Mouse (Mus musculus) cerebellum, postnatal 25 days (tissue): Measurements from ENCODE around the gene Tmem9.

ENCODE experiments used
- DNase-seq, 2 experiments: peaks; one replicate each; pipeline ENCODE4 v3.0.0; 2021; ENCODE audit warnings: mixed read lengths in 2 of 2

Tmem9 gene

GRCm38 (mm10) chr1:136007211-136008158 is at the start of gene Tmem9:
Gene Tmem9, plus strand, starts transcription at chr1:136008150.
- DNase-seq: peak; percentile 46 to 61

- no peak for DNase-seq
Measured at GRCm38 (mm10) chr1:135958483-135958882, 49.5 kb upstream of the Tmem9 start.

- no peak for DNase-seq
Measured at GRCm38 (mm10) chr1:135963177-135963576, 44.8 kb upstream of the Tmem9 start.

- DNase-seq: no peak
Measured at GRCm38 (mm10) chr1:135964561-135964960, 43.4 kb upstream of the Tmem9 start.

GRCm38 (mm10) chr1:135967739-135968138 is 40.2 kb upstream of the Tmem9 start:
- no peak for DNase-seq

- peak; percentile 82 to 85 for DNase-seq
Measured at GRCm38 (mm10) chr1:135970486-135970885, 37.5 kb upstream of the Tmem9 start.

- DNase-seq: no peak
Measured at GRCm38 (mm10) chr1:135972576-135972975, 35.4 kb upstream of the Tmem9 start.

GRCm38 (mm10) chr1:135984105-135984504 is 23.8 kb upstream of the Tmem9 start:
- DNase-seq: no peak

- DNase-seq: no peak
Measured at GRCm38 (mm10) chr1:135989876-135990275, 18.1 kb upstream of the Tmem9 start.

GRCm38 (mm10) chr1:135993470-135993869 is 14.5 kb upstream of the Tmem9 start:
- DNase-seq: no peak

- no peak for DNase-seq
Measured at GRCm38 (mm10) chr1:135997537-135997936, 10.4 kb upstream of the Tmem9 start.

- DNase-seq: no peak
Measured at GRCm38 (mm10) chr1:135999720-136000287, 8.1 kb upstream of the Tmem9 start.

- DNase-seq: no peak
Measured at GRCm38 (mm10) chr1:136001438-136001837, 6.5 kb upstream of the Tmem9 start.

GRCm38 (mm10) chr1:136006292-136006748 is 1.6 kb upstream of the Tmem9 start, which contains the start of gene Igfn1:
Gene Igfn1, minus strand, starts transcription at chr1:136006342.
- no peak for DNase-seq

- DNase-seq: no peak
Measured at GRCm38 (mm10) chr1:136008159-136008533, 196 bp downstream of the Tmem9 start.

GRCm38 (mm10) chr1:136010247-136010646 is 2.3 kb downstream of the Tmem9 start:
- DNase-seq: no peak

- no peak for DNase-seq
Measured at GRCm38 (mm10) chr1:136013513-136013912, 5.6 kb downstream of the Tmem9 start.

- no peak for DNase-seq
Measured at GRCm38 (mm10) chr1:136014796-136015502, 7.0 kb downstream of the Tmem9 start.

- peak in 1 of 2 experiments; percentile 17 for DNase-seq
Measured at GRCm38 (mm10) chr1:136017307-136017706, 9.4 kb downstream of the Tmem9 start.

GRCm38 (mm10) chr1:136017907-136018313 is 10.0 kb downstream of the Tmem9 start:
- peak; percentile 90 to 94 for DNase-seq

- DNase-seq: peak; percentile 56 to 66
Measured at GRCm38 (mm10) chr1:136018390-136019189, 10.6 kb downstream of the Tmem9 start.

GRCm38 (mm10) chr1:136030201-136030600 is 22.3 kb downstream of the Tmem9 start:
- DNase-seq: no peak
